Mouse (Mus musculus): ENCODE measurements around the gene Myocd.

- TF ChIP-seq CTCF (conservative IDR thresholded peaks at IDR 0.05; ENCODE audit: low read length) (no peak), NANOG (IDR thresholded peaks at IDR 0.05; ENCODE audit: borderline replicate concordance, low read length) (no peak)
Measured at GRCm38 (mm10) chr11:65139030-65139429, 130.8 kb downstream of the Myocd start.

All from E14TG2a.4 (cell line).